Mouse (Mus musculus) natural killer cell, adult 2 months (primary cell): ENCODE results near the gene Gm10722.
"Not testable (repeated sequence)": the region's sequence is repeated elsewhere in the genome, so short reads cannot be mapped to it uniquely, and the experiment has no call there.

Source experiments
- DNase-seq, 2 experiments: peaks; one replicate each; pipeline ENCODE4 v3.0.0; 2022; ENCODE audit warnings: low spot score in 2 of 2

Gene Gm10722

DNA sequence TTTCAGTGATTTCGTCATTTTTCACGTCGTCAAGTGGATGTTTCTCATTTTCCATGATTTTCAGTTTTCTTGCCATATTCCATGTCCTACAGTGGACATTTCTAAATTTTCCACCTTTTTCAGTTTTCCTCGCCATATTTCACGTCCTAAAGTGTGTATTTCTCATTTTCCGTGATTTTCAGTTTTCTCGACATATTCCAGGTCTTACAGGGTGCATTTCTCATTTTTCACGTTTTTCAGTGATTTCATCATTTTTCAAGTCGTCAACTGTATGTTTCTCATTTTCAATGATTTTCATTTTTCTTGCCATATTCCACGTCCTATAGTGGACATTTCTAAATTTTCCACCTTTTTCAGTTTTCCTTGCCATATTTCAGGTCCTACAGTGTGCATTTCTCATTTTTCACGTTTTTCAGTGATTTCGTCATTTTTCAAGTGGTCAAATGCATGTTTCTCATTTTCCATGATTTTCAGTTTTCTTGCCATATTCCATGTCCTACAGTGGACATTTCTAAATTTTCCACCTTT lies at the start of gene Gm10722:
Gene Gm10722, plus strand, starts transcription at position 478 of the 528 bp plus-strand sequence.
- DNase-seq, result peak; percentile 34 to 40

DNA sequence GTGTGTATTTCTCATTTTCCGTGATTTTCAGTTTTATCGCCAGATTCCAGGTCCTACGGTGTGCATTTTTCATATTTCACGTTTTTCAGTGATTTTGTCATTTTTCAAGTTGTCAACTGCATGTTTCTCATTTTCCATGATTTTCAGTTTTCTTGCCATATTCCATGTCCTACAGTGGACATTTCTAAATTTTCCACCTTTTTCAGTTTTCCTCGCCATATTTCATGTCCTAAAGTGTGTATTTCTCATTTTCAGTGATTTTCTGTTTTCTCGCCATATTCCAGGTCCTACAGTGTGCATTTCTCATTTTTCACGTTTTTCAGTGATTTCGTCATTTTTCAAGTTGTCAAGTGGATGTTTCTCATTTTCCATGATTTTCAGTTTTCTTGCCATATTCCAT lies 284 bp downstream of the Gm10722 start:
- peak; percentile 17 to 24 for DNase-seq

DNA sequence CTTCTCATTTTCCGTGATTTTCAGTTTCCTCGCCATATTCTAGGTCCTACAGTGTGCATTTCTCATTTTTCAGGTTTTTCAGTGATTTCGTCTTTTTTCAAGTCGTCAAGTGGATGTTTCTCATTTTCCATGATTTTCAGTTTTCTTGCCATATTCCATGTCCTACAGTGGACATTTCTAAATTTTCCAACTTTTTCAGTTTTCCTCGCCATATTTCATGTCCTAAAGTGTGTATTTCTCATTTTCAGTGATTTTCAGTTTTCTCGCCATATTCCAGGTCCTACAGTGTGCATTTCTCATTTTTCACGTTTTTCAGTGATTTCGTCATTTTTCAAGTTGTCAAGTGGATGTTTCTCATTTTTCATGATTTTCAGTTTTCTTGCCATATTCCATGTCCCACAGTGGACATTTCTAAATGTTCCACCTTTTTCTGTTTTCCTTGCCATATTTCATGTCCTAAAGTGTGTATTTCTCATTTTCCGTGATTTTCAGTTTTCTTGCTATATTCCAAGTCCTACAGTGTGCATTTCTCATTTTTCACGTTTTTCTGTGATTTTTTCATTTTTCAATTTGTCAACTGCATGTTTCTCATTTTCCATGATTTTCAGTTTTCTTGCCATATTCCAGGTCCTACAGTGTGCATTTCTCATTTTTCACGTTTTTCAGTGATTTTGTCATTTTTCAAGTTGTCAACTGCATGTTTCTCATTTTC lies 1.4 kb downstream of the Gm10722 start:
- peak; percentile 91 to 95 for DNase-seq

DNA sequence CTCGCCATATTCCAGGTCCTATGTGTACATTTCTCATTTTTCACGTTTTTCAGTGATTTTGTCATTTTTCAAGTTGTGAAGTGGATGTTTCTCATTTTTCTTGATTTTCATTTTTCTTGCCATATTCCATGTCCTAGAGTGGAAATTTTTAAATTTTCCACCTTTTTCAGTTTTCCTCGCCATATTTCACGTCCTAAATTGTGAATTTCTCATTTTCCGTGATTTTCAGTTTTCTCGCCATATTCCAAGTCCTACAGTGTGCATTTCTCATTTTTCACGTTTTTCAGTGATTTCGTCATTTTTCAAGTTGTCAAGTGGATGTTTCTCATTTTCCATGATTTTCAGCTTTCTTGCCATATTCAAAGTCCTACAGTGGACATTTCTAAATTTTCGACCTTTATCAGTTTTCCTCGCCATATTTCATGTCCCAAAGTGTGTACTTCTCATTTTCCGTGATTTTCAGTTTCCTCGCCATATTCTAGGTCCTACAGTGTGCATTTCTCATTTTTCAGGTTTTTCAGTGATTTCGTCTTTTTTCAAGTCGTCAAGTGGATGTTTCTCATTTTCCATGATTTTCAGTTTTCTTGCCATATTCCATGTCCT lies 2.2 kb downstream of the Gm10722 start, which contains the start of gene Gm11168:
Gene Gm11168, plus strand, starts transcription at position 553 of the 603 bp plus-strand sequence.
- not testable (repeated sequence) for DNase-seq

DNA sequence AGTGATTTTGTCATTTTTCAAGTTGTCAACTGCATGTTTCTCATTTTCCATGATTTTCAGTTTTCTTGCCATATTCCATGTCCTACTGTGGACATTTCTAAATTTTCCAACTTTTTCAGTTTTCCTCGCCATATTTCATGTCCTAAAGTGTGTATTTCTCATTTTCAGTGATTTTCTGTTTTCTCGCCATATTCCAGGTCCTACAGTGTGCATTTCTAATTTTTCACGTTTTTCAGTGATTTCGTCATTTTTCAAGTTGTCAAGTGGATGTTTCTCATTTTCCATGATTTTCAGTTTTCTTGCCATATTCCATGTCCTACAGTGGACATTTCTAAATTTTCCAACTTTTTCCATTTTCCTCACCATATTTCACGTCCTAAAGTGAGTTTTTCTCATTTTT lies 5.5 kb downstream of the Gm10722 start:
- not testable (repeated sequence) for DNase-seq

DNA sequence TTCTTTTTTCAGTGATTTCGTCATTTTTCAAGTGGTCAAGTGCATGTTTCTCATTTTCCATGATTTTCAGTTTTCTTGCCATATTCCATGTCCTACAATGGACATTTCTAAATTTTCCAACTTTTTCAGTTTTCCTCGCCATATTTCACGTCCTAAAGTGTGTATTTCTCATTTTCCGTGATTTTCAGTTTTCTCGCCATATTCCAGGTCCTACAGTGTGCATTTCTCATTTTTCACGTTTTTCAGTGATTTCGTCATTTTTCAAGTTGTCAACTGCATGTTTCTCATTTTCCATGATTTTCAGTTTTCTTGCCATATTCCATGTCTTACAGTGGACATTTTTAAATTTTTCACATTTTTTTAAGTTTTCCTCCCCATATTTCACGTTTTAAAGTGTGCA lies 5.9 kb downstream of the Gm10722 start:
- peak; percentile 94 to 96 for DNase-seq

DNA sequence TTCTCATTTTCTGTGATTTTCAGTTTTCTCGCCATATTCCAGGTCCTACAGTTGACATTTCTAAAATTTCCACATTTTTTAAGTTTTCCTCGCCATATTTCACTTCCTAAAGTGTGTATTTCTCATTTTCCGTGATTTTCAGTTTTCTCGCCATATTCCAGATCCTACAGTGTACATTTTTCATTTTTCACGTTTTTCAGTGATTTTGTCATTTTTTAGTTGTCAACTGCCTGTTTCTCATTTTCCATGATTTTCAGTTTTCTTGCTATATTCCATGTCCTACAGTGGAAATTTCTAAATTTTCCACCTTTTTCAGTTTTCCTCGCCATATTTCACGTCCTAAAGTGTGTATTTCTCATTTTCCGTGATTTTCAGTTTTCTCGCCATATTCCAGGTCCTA lies 6.5 kb downstream of the Gm10722 start:
- not testable (repeated sequence) for DNase-seq

DNA sequence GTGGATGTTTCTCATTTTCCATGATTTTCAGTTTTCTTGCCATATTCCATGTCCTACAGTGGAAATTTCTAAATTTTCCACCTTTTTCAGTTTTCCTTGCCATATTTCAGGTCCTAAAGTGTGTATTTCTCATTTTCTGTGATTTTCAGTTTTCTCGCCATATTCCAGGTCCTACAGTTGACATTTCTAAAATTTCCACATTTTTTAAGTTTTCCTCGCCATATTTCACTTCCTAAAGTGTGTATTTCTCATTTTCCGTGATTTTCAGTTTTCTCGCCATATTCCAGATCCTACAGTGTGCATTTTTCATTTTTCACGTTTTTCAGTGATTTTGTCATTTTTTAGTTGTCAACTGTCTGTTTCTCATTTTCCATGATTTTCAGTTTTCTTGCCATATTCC lies 8.6 kb downstream of the Gm10722 start:
- DNase-seq, result not testable (repeated sequence)

DNA sequence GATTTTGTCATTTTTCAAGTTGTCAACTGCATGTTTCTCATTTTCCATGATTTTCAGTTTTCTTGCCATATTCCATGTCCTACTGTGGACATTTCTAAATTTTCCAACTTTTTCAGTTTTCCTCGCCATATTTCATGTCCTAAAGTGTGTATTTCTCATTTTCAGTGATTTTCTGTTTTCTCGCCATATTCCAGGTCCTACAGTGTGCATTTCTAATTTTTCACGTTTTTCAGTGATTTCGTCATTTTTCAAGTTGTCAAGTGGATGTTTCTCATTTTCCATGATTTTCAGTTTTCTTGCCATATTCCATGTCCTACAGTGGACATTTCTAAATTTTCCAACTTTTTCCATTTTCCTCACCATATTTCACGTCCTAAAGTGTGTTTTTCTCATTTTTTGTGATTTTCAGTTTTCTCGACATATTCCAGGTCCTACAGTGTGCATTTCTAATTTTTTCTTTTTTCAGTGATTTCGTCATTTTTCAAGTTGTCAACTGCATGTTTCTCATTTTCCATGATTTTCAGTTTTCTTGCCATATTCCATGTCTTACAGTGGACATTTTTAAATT lies 11.4 kb downstream of the Gm10722 start:
- not testable (repeated sequence) for DNase-seq

DNA sequence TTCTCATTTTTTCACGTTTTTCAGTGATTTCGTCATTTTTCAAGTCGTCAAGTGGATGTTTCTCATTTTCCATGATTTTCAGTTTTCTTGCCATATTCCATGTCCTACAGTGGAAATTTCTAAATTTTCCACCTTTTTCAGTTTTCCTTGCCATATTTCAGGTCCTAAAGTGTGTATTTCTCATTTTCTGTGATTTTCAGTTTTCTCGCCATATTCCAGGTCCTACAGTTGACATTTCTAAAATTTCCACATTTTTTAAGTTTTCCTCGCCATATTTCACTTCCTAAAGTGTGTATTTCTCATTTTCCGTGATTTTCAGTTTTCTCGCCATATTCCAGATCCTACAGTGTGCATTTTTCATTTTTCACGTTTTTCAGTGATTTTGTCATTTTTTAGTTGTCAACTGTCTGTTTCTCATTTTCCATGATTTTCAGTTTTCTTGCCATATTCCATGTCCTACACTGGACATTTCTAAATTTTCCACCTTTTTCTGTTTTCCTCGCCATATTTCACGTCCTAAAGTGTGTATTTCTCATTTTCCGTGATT lies 12.1 kb downstream of the Gm10722 start, which contains the start of gene Gm10721:
Gene Gm10721, plus strand, starts transcription at position 408 of the 547 bp plus-strand sequence.
- DNase-seq, result not testable (repeated sequence)

DNA sequence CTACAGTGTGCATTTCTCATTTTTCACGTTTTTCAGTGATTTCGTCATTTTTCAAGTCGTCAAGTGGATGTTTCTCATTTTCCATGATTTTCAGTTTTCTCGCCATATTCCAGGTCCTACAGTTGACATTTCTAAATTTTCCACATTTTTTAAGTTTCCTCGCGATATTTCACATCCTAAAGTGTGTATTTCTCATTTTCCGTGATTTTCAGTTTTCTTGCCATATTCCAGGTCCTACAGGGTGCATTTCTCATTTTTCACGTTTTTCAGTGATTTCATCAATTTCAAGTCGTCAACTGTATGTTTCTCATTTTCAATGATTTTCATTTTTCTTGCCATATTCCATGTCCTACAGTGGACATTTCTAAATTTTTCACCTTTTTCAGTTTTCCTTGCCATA lies 14.6 kb downstream of the Gm10722 start, which contains the start of gene Gm10720:
Gene Gm10720, plus strand, starts transcription at position 301 of the 400 bp plus-strand sequence.
- DNase-seq, result not testable (repeated sequence)

DNA sequence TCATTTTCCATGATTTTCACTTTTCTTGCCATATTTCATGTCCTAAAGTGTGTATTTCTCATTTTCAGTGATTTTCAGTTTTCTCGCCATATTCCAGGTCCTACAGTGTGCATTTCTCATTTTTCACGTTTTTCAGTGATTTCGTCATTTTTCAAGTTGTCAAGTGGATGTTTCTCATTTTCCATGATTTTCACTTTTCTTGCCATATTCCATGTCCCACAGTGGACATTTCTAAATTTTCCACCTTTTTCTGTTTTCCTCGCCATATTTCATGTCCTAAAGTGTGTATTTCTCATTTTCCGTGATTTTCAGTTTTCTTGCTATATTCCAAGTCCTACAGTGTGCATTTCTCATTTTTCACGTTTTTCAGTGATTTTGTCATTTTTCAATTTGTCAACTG lies 15.2 kb downstream of the Gm10722 start:
- not testable (repeated sequence) for DNase-seq

DNA sequence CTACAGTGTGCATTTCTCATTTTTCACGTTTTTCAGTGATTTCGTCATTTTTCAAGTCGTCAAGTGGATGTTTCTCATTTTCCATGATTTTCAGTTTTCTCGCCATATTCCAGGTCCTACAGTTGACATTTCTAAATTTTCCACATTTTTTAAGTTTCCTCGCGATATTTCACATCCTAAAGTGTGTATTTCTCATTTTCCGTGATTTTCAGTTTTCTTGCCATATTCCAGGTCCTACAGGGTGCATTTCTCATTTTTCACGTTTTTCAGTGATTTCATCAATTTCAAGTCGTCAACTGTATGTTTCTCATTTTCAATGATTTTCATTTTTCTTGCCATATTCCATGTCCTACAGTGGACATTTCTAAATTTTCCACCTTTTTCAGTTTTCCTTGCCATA lies 16.4 kb downstream of the Gm10722 start, which contains the start of gene Gm10719:
Gene Gm10719, plus strand, starts transcription at position 301 of the 400 bp plus-strand sequence.
- not testable (repeated sequence) for DNase-seq

DNA sequence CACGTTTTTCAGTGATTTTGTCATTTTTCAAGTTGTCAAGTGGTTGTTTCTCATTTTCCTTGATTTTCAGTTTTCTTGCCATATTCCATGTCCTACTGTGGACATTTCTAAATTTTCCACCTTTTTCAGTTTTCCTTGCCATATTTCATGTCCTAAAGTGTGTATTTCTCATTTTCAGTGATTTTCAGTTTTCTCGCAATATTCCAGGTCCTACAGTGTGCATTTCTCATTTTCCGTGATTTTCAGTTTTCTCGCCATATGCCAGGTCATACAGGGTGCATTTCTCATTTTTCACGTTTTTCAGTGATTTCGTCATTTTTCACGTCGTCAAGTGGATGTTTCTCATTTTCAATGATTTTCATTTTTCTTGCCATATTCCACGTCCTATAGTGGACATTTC lies 18.2 kb downstream of the Gm10722 start:
- DNase-seq, result not testable (repeated sequence)

DNA sequence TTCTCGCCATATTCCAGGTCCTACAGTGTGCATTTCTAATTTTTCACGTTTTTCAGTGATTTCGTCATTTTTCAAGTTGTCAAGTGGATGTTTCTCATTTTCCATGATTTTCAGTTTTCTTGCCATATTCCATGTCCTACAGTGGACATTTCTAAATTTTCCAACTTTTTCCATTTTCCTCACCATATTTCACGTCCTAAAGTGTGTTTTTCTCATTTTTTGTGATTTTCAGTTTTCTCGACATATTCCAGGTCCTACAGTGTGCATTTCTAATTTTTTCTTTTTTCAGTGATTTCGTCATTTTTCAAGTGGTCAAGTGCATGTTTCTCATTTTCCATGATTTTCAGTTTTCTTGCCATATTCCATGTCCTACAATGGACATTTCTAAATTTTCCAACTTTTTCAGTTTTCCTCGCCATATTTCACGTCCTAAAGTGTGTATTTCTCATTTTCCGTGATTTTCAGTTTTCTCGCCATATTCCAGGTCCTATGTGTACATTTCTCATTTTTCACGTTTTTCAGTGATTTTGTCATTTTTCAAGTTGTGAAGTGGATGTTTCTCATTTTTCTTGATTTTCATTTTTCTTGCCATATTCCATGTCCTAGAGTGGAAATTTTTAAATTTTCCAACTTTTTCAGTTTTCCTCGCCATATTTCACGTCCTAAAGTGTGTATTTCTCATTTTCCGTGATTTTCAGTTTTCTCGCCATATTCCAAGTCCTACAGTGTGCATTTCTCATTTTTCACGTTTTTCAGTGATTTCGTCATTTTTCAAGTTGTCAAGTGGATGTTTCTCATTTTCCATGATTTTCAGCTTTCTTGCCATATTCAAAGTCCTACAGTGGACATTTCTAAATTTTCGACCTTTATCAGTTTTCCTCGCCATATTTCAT lies 19.4 kb downstream of the Gm10722 start:
- DNase-seq, result peak; percentile 16 to 33

DNA sequence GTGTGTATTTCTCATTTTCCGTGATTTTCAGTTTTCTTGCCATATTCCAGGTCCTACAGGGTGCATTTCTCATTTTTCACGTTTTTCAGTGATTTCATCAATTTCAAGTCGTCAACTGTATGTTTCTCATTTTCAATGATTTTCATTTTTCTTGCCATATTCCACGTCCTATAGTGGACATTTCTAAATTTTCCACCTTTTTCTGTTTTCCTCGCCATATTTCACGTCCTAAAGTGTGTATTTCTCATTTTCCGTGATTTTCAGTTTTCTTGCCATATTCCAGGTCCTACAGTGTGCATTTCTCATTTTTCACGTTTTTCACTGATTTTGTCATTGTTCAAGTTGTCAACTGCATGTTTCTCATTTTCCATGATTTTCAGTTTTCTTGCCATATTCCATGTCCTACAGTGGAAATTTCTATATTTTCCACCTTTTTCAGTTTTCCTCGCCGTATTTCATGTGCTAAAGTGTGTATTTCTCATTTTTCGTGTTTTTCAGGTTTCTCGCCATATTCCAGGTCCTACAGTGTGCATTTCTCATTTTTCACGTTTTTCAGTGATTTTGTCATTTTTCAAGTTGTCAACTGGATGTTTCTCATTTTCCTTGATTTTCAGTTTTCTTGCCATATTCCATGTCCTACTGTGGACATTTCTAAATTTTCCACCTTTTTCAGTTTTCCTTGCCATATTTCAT lies 21.7 kb downstream of the Gm10722 start:
- peak; percentile 62 to 64 for DNase-seq

DNA sequence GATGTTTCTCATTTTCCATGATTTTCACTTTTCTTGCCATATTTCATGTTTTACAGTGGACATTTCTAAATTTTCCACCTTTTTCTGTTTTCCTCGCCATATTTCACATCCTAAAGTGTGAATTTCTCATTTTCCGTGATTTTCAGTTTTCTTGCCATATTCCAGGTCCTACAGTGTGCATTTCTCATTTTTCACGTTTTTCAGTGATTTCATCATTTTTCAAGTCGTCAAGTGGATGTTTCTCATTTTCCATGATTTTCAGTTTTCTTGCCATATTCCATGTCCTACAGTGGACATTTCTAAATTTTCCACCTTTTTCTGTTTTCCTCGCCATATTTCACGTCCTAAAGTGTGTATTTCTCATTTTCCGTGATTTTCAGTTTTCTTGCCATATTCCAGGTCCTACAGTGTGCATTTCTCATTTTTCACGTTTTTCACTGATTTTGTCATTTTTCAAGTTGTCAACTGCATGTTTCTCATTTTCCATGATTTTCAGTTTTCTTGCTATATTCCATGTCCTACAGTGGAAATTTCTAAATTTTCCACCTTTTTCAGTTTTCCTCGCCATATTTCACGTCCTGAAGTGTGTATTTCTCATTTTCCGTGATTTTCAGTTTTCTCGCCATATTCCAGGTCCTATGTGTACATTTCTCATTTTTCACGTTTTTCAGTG lies 22.7 kb downstream of the Gm10722 start, which contains the start of gene Gm10718:
Gene Gm10718, plus strand, starts transcription at position 236 of the 673 bp plus-strand sequence.
- DNase-seq, result peak; percentile 55 to 59

DNA sequence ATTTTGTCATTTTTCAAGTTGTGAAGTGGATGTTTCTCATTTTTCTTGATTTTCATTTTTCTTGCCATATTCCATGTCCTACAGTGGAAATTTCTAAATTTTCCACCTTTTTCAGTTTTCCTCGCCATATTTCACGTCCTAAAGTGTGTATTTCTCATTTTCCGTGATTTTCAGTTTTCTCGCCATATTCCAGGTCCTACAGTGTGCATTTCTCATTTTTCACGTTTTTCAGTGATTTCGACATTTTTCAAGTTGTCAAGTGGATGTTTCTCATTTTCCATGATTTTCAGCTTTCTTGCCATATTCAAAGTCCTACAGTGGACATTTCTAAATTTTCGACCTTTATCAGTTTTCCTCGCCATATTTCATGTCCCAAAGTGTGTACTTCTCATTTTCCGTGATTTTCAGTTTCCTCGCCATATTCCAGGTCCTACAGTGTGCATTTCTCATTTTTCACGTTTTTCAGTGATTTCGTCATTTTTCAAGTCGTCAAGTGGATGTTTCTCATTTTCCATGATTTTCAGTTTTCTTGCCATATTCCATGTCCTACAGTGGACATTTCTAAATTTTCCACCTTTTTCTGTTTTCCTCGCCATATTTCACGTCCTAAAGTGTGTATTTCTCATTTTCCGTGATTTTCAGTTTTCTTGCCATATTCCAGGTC lies 23.4 kb downstream of the Gm10722 start:
- peak; percentile 98 to 99 for DNase-seq

DNA sequence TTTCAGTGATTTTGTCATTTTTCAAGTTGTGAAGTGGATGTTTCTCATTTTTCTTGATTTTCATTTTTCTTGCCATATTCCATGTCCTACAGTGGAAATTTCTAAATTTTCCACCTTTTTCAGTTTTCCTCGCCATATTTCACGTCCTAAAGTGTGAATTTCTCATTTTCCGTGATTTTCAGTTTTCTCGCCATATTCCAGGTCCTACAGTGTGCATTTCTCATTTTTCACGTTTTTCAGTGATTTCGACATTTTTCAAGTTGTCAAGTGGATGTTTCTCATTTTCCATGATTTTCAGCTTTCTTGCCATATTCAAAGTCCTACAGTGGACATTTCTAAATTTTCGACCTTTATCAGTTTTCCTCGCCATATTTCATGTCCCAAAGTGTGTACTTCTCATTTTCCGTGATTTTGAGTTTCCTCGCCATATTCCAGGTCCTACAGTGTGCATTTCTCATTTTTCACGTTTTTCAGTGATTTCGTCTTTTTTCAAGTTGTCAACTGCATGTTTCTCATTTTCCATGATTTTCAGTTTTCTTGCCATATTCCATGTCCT lies 24.3 kb downstream of the Gm10722 start, which contains the start of gene Gm10717:
Gene Gm10717, plus strand, starts transcription at position 506 of the 556 bp plus-strand sequence.
- peak; percentile 5 to 23 for DNase-seq
